Mouse (Mus musculus) spleen, postnatal 10 days (tissue): ENCODE results near the gene Slc35d1.
A peak's percentile ranks its signal among the peaks of the same experiment; 100 is the strongest.
"Not testable (repeated sequence)": the region's sequence is repeated elsewhere in the genome, so short reads cannot be mapped to it uniquely, and the experiment has no call there.

Experiments
- DNase-seq, 2 experiments: peaks; one replicate each; pipeline ENCODE4 v3.0.0; 2021 to 2022; ENCODE audit warnings: low spot score in 2 of 2

Slc35d1 gene

GRCm38 (mm10) chr4:103188786-103189640, 26.0 kb downstream of the Slc35d1 start:
- peak in 1 of 2 experiments; percentile 34 for DNase-seq

GRCm38 (mm10) chr4:103180300-103180888, 34.6 kb downstream of the Slc35d1 start:
- no peak for DNase-seq

DNA sequence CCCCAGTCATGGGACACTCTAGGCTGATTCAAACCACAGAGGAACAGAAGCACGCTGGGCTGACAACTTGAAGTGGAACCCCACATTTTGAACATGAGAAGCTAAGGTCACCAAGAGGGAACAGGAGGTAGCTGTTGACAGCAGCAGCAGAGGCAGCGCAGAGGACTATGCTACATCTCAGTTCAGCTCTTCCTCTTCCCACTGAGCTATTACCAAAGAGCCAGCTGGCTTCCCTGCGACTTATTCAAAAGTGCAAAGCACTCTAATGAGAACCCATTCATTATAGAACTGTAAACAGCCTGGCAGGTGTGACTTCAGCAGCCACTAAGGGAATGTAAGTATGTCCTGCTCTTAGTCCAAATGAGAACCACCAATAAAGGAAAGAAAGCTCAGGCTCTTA, 35.4 kb downstream of the Slc35d1 start:
- DNase-seq = no peak

GRCm38 (mm10) chr4:103178635-103179318, 36.2 kb downstream of the Slc35d1 start:
- DNase-seq = peak in 1 of 2 experiments; percentile 12

- DNase-seq = no peak
Measured at GRCm38 (mm10) chr4:103177681-103178080, 37.3 kb downstream of the Slc35d1 start.

GRCm38 (mm10) chr4:103174001-103174400, 41.0 kb downstream of the Slc35d1 start:
- no peak for DNase-seq

DNA sequence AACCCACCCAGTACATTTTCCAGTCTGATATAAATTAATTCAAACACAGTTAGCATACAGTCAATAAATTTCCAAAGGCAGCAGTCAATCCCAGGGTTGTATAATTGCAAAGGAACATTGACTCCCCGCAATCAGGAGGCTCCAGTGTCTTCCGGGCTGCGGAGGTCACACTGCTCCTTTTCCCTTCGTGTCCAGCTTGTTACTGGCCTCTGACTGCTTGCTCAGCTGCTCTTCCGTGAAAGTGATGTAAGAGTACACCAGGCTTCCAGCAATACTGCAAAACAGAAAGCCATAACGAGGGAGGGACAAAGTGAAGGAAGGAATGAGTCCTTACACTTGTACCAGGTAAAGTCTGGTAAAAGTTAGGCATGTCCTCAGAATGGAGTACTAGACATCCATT, 41.5 kb downstream of the Slc35d1 start:
- no peak for DNase-seq

- DNase-seq = no peak
Measured at GRCm38 (mm10) chr4:103171256-103171655, 43.7 kb downstream of the Slc35d1 start.

GRCm38 (mm10) chr4:103166198-103166597, 48.8 kb downstream of the Slc35d1 start:
- DNase-seq = not testable (repeated sequence)

GRCm38 (mm10) chr4:103158781-103159180, 56.2 kb downstream of the Slc35d1 start:
- no peak for DNase-seq

DNA sequence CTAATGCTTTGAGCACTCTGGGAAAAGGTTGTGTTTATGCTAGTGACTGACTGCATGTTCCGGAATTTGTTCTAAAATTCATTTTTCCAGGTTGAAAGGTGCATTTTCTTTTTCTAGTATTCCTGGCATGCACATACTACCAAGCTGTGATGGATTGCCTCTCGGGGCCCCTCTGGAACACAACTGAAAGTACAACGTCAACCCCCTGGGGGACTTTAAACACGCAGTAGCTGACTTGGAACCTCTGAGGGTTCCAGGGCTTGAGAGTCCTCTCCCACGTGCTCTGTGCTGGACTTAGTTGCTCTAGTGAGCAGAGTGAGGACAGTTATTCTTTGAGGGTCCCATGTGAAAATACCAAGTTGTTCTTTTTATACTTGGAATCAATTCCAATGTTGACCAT, 63.0 kb downstream of the Slc35d1 start:
- DNase-seq = no peak

DNA sequence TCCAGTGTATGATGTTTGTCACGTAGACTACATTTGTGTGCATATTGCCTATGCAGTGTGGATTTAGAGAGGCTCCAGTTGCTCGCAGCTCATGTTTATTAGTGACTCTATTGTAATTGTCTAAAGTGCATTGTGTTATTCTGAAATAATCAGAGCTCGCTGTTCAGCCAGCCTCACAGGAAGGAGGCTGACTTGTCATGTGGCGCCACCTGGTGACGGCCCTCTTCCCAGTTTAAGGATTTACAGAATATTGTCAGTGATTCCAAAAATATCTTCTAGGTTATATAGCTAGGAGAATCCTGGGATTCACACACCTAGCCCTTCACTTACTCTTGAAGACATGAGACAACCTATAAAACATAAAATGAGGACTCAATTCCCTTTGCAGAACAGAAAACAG, 68.6 kb downstream of the Slc35d1 start:
- DNase-seq = peak; percentile 65 to 87

- no peak for DNase-seq
Measured at GRCm38 (mm10) chr4:103136946-103137345, 78.0 kb downstream of the Slc35d1 start.

DNA sequence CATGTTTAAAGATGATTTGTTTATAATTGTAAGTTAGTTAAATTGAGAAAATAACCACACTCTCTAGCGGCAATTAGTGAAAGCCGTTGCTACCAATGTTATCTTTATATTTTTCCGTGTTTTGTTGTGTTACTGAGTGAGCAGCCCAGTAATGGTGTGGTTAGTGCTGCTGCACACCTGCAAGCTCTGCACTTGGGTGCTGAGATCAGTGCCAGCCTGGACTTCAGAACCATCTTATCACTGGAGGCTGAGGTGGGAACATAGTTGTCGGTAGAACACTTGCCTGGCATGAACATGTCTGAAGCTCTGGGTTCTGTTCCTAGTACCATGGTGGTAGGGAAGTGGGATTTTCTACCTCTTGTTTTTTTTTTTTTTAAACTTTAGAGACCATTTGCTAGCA, 88.4 kb downstream of the Slc35d1 start:
- DNase-seq = no peak

- no peak for DNase-seq
Measured at GRCm38 (mm10) chr4:103123606-103124005, 91.4 kb downstream of the Slc35d1 start.

- no peak for DNase-seq
Measured at GRCm38 (mm10) chr4:103123086-103123485, 91.9 kb downstream of the Slc35d1 start.

- DNase-seq = peak in 1 of 2 experiments; percentile 30
Measured at GRCm38 (mm10) chr4:103120874-103121389, 94.0 kb downstream of the Slc35d1 start.
